Mouse (Mus musculus) intestine, embryonic 16.5 days (tissue): ENCODE results near the gene Depdc1b. TPM values are rescaled to one million over a fixed set of nuclear protein-coding genes. Genes with fewer than 3 reads are reported as not detected.

Experiments used
- ATAC-seq: fragments of 200-750 bp; cut with Nextera tagmentation; 2 replicates; pipeline ENCODE4 v1.8.0; 2017; ENCODE audit warnings: moderate TSS enrichment, moderate library complexity
- H3K27ac ChIP-seq: fragments of 300-500 bp; sonication (generic); 2 replicates; pipeline ENCODE4 v1.5.1; 2014; ENCODE audit warnings: mild to moderate bottlenecking, low read length
- H3K27me3 ChIP-seq: fragments of 300-500 bp; sonication (generic); replicated peaks from 2 replicates; pipeline ENCODE4 v1.6.1; 2014; ENCODE audit warnings: low read length, control low read depth, mixed read lengths; ENCODE audit not compliant: control insufficient read depth, insufficient read depth
- H3K36me3 ChIP-seq: fragments of 300-500 bp; sonication (generic); 2 replicates; pipeline ENCODE4 v1.6.1; 2014; ENCODE audit warnings: low read length, control low read depth; ENCODE audit not compliant: control insufficient read depth, insufficient read depth
- H3K4me1 ChIP-seq: fragments of 300-500 bp; sonication (generic); 2 replicates; pipeline ENCODE4 v1.6.1; 2014; ENCODE audit warnings: low read length, control low read depth, mixed read lengths; ENCODE audit not compliant: control insufficient read depth, insufficient read depth
- H3K4me2 ChIP-seq: fragments of 300-500 bp; sonication (generic); 2 replicates; pipeline ENCODE4 v1.6.1; 2014; ENCODE audit warnings: low read depth, low read length, control low read depth
- H3K4me3 ChIP-seq: fragments of 300-500 bp; sonication (generic); 2 replicates; pipeline ENCODE4 v1.5.1; 2014; ENCODE audit warnings: mild to moderate bottlenecking, low read length
- H3K9ac ChIP-seq: fragments of 300-500 bp; sonication (generic); 2 replicates; pipeline ENCODE4 v1.6.1; 2014; ENCODE audit warnings: low read depth, low read length
- H3K9me3 ChIP-seq: fragments of 300-500 bp; sonication (generic); 2 replicates; pipeline ENCODE4 v1.6.1; 2016; ENCODE audit warnings: low read length, control low read depth; ENCODE audit not compliant: control insufficient read depth
- WGBS: fragments of 180-500 bp; shearing (Covaris S2); extraction: QIAGEN DNeasy Blood & Tissue Kit; methylation state at CpG from one replicate; pipeline ENCODE4 v1.1.7; 2014; 5-methylcytosine and 5-hydroxymethylcytosine counted together
- polyA plus RNA-seq: library from polyadenylated mRNA; unstranded; fragments of >200 nt; fragmentation: Nextera tagmentation; extraction: Ambion mirVana; gene quantifications from 2 replicates; pipeline ENCODE4 v1.2.1, GENCODE M21; 2015

Gene Depdc1b
- polyA plus RNA-seq, 1 experiment from 2014 or later = 5.9 TPM

GRCm38 (mm10) chr13:108439012-108439411, 122.9 kb downstream of the Depdc1b start:
- Histone ChIP-seq H3K9ac (no peak overlapping the region), H3K4me1 (no peaks in the 10 kb centered on the region), H3K27ac (no peak overlapping the region), H3K9me3 (no peaks in the 10 kb centered on the region), H3K4me2 (no peak overlapping the region), H3K27me3 (no peaks in the 10 kb centered on the region), H3K36me3 (no peaks in the 10 kb centered on the region), H3K4me3 (no peak overlapping the region)
- 82% methylated on average over 1 of the region's 1 CpGs for WGBS
- ATAC-seq = no peak

- Histone ChIP-seq H3K36me3 (no peaks in the 10 kb centered on the region), H3K4me3 (no peak overlapping the region), H3K27me3 (no peaks in the 10 kb centered on the region), H3K4me1 (peaks cover 12% of the 10 kb centered on the region), H3K27ac (no peak overlapping the region), H3K4me2 (0 out of 2 replicates have a peak overlapping the region, but pooled peaks have one; percentile 7), H3K9me3 (no peaks in the 10 kb centered on the region), H3K9ac (no peak overlapping the region)
- ATAC-seq = peak; percentile 27
- 40% methylated on average over 11 of the region's 11 CpGs for WGBS
Observed at GRCm38 (mm10) chr13:108448348-108448931, 132.3 kb downstream of the Depdc1b start.

GRCm38 (mm10) chr13:108449116-108450097, 133.3 kb downstream of the Depdc1b start, which contains the start of gene Pde4d:
TSS of gene Pde4d (plus strand) at chr13:108449948.
- Histone ChIP-seq H3K9me3 (no peaks in the 10 kb centered on the region), H3K4me2 (no peak within 1 kb of the TSS), H3K4me1 (peaks cover 12% of the 10 kb centered on the region), H3K36me3 (no peaks in the 10 kb centered on the region), H3K27me3 (no peaks in the 10 kb centered on the region), H3K9ac (no peak within 1 kb of the TSS), H3K4me3 (no peak within 1 kb of the TSS), H3K27ac (peak within 1 kb of the TSS; percentile 44; the same call in 1 of the 2 replicates)
- WGBS = 22% methylated on average over 10 of the region's 10 CpGs
- ATAC-seq = peak; percentile 59

DNA sequence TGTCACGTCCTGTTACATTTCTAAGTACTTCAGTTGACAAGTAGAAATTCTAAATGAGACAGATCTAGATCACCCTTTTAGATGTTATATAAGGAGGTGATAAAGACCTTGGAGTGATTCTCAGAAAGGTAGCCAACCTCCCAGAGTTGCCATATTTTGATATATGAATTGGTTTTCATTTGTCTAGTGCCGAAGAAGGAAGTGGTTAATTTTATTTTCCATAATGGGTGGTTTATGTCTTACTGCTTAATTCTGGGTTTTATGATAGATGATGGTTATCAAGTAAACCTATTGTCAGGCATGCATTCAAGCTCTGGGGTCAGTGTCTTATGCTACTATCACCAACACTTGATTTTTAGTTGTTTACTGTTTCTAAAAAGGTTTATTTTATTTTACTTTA, 135.0 kb downstream of the Depdc1b start:
- Histone ChIP-seq H3K4me3 (no peak overlapping the region), H3K36me3 (no peaks in the 10 kb centered on the region), H3K4me2 (no peak overlapping the region), H3K9ac (no peak overlapping the region), H3K27me3 (no peaks in the 10 kb centered on the region), H3K4me1 (peaks cover 12% of the 10 kb centered on the region), H3K27ac (no peak overlapping the region), H3K9me3 (no peaks in the 10 kb centered on the region)
- WGBS = 74% methylated on average over 2 of the region's 2 CpGs
- no peak for ATAC-seq

- no peaks in the 10 kb centered on the region for H3K36me3 ChIP-seq
- H3K4me1 ChIP-seq = peaks cover 11% of the 10 kb centered on the region
- WGBS = 63% methylated on average over 6 of the region's 6 CpGs
- H3K9ac ChIP-seq = no peak overlapping the region
- peak; percentile 93 for ATAC-seq
- peak overlapping the region; percentile 21 for H3K27ac ChIP-seq
- H3K9me3 ChIP-seq = no peaks in the 10 kb centered on the region
- no peak overlapping the region for H3K4me2 ChIP-seq
- no peak overlapping the region for H3K4me3 ChIP-seq
- no peaks in the 10 kb centered on the region for H3K27me3 ChIP-seq
Observed at GRCm38 (mm10) chr13:108453064-108453919, 137.2 kb downstream of the Depdc1b start.

Other genes starting within 250 kb of the Depdc1b start
- gene Ndufaf2, start 157.7 kb upstream of the Depdc1b start, polyA plus RNA-seq = 51.4 and 55.7 TPM in 2 replicates
- 13.7 and 13.9 TPM in 2 replicates for gene Ercc8, start 157.6 kb upstream of the Depdc1b start, polyA plus RNA-seq
- gene Elovl7, start 101.9 kb upstream of the Depdc1b start, polyA plus RNA-seq = 17.9 and 22.0 TPM in 2 replicates
- 23.5 and 25.3 TPM in 2 replicates for gene Pde4d, start 133.6 kb downstream of the Depdc1b start, polyA plus RNA-seq